Mouse (Mus musculus): ENCODE measurements around the gene Laptm4a.

DNA sequence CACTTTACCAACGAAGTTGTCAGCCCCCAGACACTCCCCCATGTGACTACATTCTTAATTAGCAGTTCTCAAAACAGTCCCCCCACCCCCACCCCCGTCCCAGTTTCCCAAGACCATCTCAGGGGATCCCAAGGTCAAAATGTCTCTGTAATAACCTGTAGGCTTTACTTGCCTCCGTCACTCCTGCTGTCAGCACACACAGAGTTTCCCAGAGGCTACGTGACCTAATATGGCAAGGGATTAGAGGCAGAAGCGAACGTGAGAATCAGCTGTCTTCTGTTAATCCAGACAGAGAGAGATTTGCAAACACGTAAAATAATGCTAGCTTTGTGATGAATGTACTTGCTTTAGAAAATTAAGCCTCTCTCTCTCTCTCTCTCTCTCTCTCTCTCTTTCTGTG is 33.0 kb upstream of the Laptm4a start:
- TF ChIP-seq POLR2AphosphoS2 (IDR thresholded peaks at IDR 0.05; ENCODE audit: insufficient read length, low read depth) = no peak
- no peak for TF ChIP-seq POLR2A (IDR thresholded peaks at IDR 0.05; ENCODE audit: insufficient read length, low read depth)
- TF ChIP-seq TCF12 (IDR thresholded peaks at IDR 0.05; ENCODE audit: insufficient read depth, poor library complexity, severe bottlenecking) = no peak
- TF ChIP-seq MYOG (IDR thresholded peaks at IDR 0.05; ENCODE audit: control insufficient read depth in 1 of 3, insufficient read depth in 1 of 3, insufficient read length in 2 of 3, low read depth in 2 of 3) = no peak
- TF ChIP-seq USF1 (IDR thresholded peaks at IDR 0.05; ENCODE audit: low read depth) = no peak
- no peak for TF ChIP-seq MYOD1 (IDR thresholded peaks at IDR 0.05; ENCODE audit: control insufficient read depth in 1 of 3, insufficient read length in 2 of 3, low read depth in 2 of 3)
